Mouse (Mus musculus) mature B cell (primary cell): ENCODE data around the gene Top1.

Experiments
- in situ Hi-C: fragments of 300-500 bp; cut with MboI; formaldehyde crosslinking; loops from 2 replicates; pipeline ENCODE4 v1.14.3; 2019

The Top1 gene

DNA sequence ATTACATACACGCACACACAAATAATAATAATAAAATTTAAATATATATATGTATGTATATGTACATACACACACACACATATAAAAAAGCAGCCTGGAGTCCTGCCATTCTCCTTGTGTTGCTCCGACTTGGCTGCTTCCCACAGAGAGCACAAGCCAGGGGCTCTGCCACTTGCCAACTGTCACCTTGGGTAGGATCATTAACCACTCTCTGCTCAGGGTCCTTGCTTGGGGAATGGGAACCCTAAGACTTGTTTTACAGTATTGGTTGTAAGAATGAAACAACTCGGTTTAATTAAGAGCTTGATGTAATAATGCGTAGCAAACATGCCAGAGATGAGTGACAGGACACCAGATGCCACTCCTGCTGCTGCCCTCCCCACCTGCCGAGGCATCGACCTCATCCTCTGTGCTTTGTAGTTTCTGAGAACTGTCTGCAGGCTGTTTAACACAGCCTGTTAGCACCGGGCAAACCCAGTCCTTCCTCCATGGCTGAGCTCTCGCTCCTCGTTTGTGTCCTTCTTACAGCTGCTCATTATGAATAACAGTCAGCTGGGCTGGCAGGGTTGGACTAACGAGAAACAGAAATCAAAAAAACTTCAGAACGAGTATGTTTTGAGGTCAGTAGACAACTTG is 95.0 kb downstream of the Top1 start:
- in situ Hi-C loops: no loop called here

DNA sequence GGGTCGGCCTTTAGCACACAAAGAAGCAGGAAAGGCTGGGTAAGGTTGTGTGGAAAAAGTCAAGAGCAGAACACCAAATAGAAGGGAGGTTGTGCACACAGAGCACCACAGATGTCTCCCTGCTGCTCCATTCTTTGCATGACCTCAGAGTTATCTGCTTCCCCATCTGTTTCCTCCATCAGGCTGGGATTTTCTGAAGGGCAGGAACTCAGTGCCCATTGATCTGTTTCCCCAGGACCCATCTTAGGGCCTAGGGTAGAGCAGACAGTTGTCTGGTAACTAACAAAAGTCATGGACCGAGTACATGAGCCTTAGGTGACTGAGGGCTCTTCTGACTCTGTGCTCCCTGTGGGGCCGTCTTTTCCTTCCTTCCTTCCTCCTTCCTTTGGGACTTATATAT is 95.9 kb downstream of the Top1 start:
- in situ Hi-C loops: no loop called here

DNA sequence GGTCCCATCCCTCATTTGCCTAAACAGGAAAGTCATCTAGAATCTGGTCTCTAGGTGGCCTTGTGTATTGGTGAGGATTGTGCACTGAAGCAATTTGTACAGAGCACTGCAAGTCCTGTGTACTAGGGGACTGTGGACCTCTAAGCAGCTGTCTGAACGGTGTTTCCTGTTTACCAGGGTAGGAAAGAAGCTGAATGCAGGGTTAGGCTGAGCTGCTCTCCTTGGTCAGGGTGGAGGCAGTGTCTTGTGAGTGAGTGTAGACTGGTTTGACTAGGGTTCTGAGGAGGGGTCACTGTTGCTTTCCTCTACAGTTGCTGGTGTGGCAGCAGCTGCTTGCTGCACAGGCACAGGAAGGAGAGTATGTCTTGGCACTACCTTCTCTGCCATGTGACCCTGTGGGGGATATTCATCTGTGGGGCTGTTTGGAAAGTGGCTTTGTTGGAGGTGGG is 96.5 kb downstream of the Top1 start:
- in situ Hi-C loops: no loop called here

DNA sequence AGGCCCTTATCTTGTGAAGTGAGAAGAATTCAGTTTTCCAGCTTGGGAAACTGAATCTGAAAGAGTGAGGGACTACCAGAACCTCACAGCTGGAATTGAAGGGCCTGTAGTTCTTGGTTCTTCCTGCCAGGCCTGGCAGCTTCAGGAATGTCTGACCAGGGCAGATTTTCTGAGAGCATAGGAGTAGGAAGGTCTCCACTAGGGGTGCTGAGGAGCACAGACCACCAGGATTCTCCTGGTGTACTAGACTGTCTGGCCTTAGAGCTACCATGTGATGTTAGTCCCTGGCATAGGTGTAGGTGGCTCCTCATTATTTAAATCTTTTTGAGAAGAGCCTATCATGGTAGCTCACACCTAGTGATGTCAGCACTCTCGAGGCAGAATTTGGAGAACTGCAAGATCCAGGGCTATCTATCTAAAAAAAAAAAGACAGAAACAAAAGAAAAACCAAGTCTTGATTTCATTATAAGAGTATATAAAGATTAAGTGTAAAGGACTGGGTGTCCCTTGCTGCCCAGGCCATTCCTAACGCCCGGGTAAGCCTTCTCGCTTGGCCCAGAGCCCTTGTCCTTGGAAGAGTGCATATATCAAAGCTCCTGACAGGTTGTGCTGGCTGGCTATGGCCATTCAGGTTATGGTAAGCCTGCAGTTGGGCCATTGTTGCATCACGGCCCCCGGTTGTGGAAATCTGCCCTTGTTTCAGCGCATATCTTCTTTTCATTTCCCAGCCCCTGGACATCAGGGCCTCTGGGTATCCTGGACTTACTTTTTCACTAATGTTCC is 98.5 kb downstream of the Top1 start:
- in situ Hi-C loops: no loop called here

DNA sequence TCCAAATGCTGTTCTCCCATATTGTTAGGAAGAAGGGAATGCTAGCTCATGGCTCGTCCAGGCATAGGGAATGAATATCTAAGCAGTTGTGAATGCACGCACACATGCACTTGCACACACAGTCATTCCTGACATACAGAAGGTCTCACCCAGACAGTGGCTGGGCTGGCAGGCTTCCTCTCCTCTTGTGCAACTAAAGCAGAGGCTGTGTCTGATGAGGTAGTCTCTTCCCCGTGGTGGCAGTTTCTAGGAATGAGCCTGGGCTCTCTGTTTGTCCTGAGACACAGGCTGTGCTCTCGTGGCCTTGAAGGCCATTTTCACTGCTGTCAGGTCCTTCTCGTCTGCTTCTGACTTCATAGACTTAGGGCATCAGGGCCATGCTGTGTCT is 99.1 kb downstream of the Top1 start:
- in situ Hi-C loops: no loop called here

- in situ Hi-C loops: no loop called here
These were observed 99.8 kb downstream of the Top1 start for GRCm38 (mm10) chr2:160745497-160745896.

DNA sequence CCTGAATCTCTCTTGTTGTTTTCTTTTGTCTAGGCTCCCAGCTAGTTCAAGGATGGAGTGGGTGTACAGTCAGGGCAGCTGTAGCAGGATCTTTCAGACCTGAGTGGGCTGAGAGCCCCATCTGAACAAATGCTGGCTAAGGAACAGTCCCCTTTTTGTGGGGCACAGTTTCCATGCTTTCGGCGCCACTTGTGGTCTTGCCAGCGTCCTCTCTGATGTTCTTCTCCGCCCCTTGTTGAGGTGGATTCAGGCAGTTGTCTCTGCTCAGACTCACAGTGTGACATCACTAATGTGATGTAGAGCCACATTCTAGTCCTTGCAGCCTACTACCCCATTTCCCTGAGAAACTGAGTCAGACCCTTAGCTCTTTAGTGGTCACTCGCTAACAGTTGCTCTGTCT is 100.9 kb downstream of the Top1 start:
- in situ Hi-C loops: no loop called here

DNA sequence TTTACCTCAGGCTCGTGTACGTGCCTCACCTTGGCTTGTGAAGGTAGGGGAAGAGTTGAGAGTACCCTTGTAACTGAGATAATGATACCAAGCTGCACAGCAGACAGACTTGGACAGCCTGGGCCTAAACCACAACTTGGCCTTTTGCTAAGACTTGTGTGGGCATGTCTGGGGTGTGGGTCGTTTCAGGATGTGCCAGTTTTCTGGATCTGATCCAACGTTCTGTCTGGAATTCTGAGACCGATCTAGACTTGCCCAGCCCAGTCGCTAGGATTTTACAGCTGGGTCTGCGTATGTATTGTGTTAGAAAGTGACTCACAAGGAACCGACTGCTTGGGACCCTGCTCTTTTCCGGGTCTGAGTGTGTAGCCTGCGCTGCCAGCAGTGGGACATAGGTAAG is 101.4 kb downstream of the Top1 start:
- in situ Hi-C loops: no loop called here

- in situ Hi-C loops: no loop called here
These were observed 111.0 kb downstream of the Top1 start for GRCm38 (mm10) chr2:160756583-160757203.

DNA sequence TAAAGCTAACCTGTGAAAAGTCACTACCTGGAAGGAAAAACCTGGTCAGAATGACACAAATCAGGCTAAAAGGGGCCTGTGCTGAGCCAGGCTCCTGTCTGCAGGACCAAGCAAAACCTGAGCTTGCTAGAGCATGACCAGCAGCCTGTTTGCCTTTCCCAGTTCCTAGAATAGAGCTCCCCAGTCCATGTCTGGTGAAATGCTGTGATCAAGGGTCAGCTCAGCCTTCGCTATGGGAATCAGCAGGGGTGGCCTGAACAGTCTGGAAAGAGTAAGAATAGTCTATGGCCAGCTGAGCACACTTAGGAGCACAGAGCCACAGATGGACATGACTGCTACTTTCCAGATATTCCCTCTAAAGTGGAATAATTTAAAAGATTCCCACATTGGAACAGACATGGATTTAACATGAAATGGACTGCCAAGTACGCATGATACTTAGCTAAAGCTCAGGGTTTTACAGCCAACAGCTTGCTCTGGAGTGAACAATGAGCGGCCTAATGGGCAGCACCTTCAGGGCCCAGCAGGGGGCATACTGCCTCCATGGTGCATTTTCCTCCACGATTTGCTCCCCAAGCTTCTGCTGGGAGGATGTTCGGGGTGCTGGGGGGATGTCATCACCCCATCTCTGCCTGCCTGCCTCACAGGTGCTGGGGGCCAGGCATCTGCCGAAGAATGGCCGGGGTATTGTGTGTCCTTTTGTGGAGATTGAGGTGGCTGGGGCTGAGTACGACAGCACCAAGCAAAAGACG is 114.9 kb downstream of the Top1 start:
- in situ Hi-C loops: no loop called here

- in situ Hi-C loops: no loop called here
These were observed 118.1 kb downstream of the Top1 start for GRCm38 (mm10) chr2:160763816-160764215.

DNA sequence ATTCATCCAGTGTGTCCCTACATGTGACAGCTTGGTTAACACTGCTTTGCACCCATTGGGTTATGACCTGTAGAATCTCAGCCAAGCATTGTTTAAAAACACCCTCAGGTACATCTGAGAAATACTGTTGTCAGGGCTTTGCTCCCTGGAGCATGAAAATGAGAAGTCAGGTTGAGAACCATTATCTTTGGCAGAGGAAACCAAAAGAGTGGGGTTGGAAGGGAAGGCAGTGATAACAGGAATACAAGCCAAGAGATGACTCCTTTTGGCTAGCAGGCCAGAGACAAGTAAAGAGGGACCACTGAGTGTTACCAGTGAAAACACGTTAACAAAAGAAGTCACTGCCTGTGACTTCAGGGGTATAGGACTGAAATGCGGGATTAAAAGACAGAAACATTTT is 118.7 kb downstream of the Top1 start:
- in situ Hi-C loops: no loop called here

DNA sequence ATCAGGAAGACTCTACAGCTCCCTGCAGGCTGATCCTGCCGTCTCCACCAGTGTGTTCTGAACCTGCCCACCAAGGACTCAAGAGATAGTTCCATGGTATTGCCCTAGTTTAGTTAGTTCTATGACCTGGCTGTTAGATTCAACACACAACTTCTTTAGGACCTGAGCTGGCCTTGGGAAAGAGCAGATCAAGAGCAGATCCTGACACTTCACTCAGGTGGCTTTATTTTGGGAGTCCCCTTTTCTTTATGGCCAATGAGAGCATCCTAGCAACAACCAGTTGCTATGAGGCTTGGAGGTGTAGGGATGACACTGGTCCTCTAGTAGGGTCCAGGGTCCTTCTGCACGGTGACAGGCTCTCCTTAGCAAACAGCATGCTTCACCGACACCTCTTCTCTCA is 119.4 kb downstream of the Top1 start:
- in situ Hi-C loops: no loop called here

DNA sequence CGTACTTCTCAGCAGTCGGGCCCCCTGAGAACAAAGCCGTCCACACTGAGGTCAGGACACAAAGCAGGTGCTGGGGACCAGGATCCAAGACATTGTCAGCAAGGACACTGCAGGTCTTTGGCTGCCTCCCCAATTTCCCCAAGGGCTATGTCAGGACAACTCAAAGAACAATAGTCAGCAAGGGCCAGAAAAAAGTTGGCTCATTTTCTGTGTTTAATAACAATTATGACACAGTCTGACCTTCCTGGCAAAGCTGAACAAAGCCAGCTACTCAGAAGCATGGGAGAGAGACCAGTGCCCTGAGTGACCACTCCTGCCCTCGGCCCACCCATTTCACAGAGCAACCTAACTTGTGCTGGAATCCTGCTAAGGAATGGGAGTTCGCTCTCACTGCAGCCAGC is 120.7 kb downstream of the Top1 start:
- in situ Hi-C loops: no loop called here

- in situ Hi-C loops: no loop called here
These were observed 121.5 kb downstream of the Top1 start for GRCm38 (mm10) chr2:160767201-160767600.

DNA sequence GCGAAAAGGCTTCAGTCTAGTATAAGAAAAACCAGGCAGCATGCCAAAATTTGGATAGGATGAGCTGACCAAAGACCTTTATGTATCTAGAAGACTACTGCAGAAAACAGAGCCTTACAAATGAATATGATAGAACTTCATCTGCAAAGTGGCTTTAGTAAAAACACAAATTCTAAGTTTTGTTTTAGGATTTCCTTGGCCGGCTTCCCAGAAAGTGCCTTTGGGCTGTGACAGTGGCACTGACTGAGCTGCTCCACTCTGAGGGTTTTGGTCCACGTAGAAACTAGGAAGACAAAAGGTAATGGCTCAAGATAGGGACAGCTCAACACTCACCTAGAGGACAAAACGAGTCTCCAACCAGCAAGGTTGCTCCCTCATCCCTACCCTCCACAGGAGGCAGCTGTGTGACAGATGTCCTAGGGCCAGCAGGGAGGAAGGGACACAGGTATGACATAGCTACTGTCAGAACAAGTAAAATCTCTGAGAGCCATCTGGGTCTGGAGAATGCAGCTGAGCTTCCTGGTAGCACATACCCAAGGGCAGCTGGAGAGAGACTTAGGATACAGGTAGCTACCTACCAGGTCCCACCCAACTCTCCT is 122.5 kb downstream of the Top1 start:
- in situ Hi-C loops: no loop called here

DNA sequence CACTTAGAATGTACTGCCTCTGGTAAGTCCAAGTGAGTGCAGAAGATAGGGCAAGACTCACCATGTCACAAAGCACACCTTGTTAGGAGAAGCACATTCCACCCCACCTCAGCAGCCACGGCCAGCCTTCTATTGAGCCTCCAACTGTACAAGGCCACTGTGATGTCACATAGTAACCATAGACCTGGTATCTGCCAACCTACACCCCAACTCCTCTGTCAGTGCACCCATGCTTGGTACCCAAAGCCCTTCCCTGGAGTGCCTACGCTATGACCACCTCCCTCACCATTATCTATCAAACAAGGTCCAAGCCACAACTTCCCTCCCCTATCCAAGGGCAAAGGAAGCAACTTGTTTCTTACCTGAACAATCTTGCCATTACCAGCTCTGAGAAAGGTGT is 123.3 kb downstream of the Top1 start:
- in situ Hi-C loops: no loop called here

DNA sequence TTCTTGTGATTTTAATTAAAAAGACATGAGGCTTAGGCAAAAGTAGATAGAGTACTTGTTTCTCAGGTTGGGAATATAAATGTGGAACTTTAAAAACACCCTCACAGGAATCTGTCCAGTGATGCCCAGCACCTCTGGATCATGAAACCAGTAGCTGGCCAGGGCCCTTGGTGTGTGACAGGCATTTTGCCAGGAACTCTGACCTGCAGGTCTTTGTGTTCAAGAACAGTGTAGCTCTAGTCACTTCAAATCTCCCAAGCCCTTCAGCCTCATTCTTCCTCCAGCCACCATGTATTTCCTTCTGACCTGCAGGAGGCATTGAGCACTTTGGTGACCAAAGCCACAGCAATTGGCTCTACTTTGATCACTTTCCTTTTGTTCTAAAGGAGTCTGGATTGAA is 124.7 kb downstream of the Top1 start:
- in situ Hi-C loops: no loop called here

DNA sequence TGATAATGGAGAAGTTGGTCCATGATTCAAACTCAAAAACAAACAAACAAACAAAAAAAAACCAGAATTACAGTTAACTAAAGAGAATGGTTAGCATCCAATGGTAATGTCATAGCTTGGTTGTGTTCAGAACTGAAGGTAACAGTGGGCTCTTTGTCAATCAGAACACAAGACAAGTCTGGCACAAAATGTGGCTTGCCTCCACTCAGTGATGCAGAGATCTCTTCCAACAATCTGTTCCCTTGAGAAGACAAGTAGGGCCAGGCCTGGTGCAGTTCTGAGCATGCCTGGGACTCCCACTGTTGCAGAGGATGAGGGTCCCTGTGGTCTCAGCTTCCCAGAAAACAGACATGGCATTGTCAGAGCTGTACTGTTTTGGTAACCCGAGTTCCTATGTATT is 125.2 kb downstream of the Top1 start:
- in situ Hi-C loops: no loop called here

- in situ Hi-C loops: no loop called here
These were observed 125.9 kb downstream of the Top1 start for GRCm38 (mm10) chr2:160771325-160772276.
